Mouse (Mus musculus) erythroblast, adult 5-6 weeks (primary cell): Measurements from ENCODE around the gene Kpna1. TPM values are rescaled to one million over a fixed set of nuclear protein-coding genes. Genes with fewer than 3 reads are reported as not detected.
"Not testable (repeated sequence)": the region's sequence is repeated elsewhere in the genome, so short reads cannot be mapped to it uniquely, and the experiment has no call there.

Experiments
- ATAC-seq: replicated peaks from 2 replicates; pipeline ENCODE4 v1.8.0; 2016; ENCODE audit warnings: moderate number of reproducible peaks, mild to moderate bottlenecking, moderate TSS enrichment, inconsistent platforms; ENCODE audit not compliant: poor library complexity, low FRiP score, severe bottlenecking
- total RNA-seq, 2 experiments: library from RNA; stranded (forward) in 1 of 2; stranded (reverse) in 1 of 2; fragments of 150-400 nt in 1 of 2; fragments of 200-764, 138-1000 nt in 1 of 2; gene quantifications; 2 replicates each; pipeline versions ENCODE4 v1.2.3 to v1.2.4; 2015 to 2017; ENCODE audit warnings: low replicate concordance in 2 of 2

The Kpna1 gene
- total RNA-seq, 2 experiments from 2014 or later: 29.8 to 34.3 TPM

- ATAC-seq: peak; percentile 41
These were observed 5.1 kb downstream of the Kpna1 start for GRCm38 (mm10) chr16:35983517-35984101.

GRCm38 (mm10) chr16:35984471-35984870, 5.9 kb downstream of the Kpna1 start:
- ATAC-seq: no peak

GRCm38 (mm10) chr16:35987930-35988329, 9.4 kb downstream of the Kpna1 start:
- no peak for ATAC-seq

- no peak for ATAC-seq
These were observed 13.8 kb downstream of the Kpna1 start for GRCm38 (mm10) chr16:35992391-35992790.

- no peak for ATAC-seq
These were observed 14.8 kb downstream of the Kpna1 start for GRCm38 (mm10) chr16:35993316-35993715.

- not testable (repeated sequence) for ATAC-seq
These were observed 20.3 kb downstream of the Kpna1 start for GRCm38 (mm10) chr16:35998852-35999251.

- ATAC-seq: no peak
These were observed 29.8 kb downstream of the Kpna1 start for GRCm38 (mm10) chr16:36008396-36008795.

- no peak for ATAC-seq
These were observed 37.8 kb downstream of the Kpna1 start for GRCm38 (mm10) chr16:36016335-36016734.

GRCm38 (mm10) chr16:36028120-36028519, 49.6 kb downstream of the Kpna1 start:
- ATAC-seq: not testable (repeated sequence)

- ATAC-seq: peak; percentile 95
These were observed 62.4 kb downstream of the Kpna1 start, which contains the start of gene Wdr5b for GRCm38 (mm10) chr16:36040640-36041624. TSS of gene Wdr5b (plus strand) at chr16:36041190.

GRCm38 (mm10) chr16:36041625-36042020, 63.1 kb downstream of the Kpna1 start:
- ATAC-seq: no peak

GRCm38 (mm10) chr16:36043073-36043472, 64.5 kb downstream of the Kpna1 start:
- ATAC-seq: no peak

GRCm38 (mm10) chr16:36043964-36044363, 65.4 kb downstream of the Kpna1 start:
- no peak for ATAC-seq

- ATAC-seq: no peak
These were observed 69.0 kb downstream of the Kpna1 start for GRCm38 (mm10) chr16:36047538-36047937.

GRCm38 (mm10) chr16:36051491-36051890, 72.9 kb downstream of the Kpna1 start:
- no peak for ATAC-seq

GRCm38 (mm10) chr16:36053524-36054275, 75.2 kb downstream of the Kpna1 start:
- no peak for ATAC-seq

- no peak for ATAC-seq
These were observed 76.4 kb downstream of the Kpna1 start for GRCm38 (mm10) chr16:36054920-36055319.

- ATAC-seq: no peak
These were observed 77.9 kb downstream of the Kpna1 start for GRCm38 (mm10) chr16:36056416-36056815.

GRCm38 (mm10) chr16:36057933-36058475, 79.5 kb downstream of the Kpna1 start:
- no peak for ATAC-seq

GRCm38 (mm10) chr16:36062534-36062933, 84.0 kb downstream of the Kpna1 start:
- ATAC-seq: not testable (repeated sequence)
